Mouse (Mus musculus): ENCODE data around the gene Cela3b.

Cela3b gene

DNA sequence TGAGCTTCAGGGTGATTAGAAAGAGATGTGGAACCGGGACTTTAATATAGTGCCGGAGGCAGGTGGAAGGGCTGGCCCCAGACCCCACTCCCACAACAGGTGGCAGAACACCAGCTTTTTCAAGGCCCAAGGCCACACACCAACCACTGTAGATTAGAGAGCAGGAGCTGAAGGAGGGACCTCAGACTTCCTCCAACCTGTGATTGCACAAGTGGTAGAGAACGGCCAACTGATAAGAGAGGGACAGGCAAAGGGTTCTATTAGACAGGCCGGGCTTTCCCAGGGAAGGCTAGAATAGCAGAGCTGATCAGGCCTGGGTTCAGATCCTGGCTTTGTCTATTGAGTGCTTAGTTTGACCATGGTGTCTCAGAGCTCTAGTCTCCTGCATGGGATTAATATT is at the start of gene Cela3b:
Gene Cela3b (minus strand): TSS at position 39 of the 400 bp plus-strand sequence.
- no peak for DNase-seq (ENCODE audit: low spot score)

GRCm38 (mm10) chr4:137479757-137480156 is 49.4 kb upstream of the Cela3b start:
- DNase-seq (ENCODE audit: low spot score): no peak

DNA sequence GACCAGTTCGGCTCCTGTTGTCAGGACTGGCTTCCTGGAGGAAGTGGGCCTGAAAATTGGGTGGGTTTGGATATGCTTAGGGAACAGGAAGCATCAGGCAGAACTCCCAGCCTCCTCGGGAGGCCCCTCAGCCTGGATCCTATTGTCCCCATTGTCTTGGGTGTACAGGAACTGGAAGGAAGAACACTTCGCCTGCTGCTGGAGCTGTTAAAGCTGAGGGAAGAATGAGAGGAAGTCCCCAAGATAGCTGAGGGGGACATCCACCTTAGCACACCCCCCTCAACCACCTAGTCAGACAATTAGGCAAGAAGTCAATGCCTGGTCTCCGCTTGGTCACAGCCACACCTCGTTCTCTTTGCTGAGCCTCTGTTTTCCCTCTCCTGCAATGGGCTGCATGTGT is 48.0 kb upstream of the Cela3b start:
- DNase-seq (ENCODE audit: low spot score): no peak

DNA sequence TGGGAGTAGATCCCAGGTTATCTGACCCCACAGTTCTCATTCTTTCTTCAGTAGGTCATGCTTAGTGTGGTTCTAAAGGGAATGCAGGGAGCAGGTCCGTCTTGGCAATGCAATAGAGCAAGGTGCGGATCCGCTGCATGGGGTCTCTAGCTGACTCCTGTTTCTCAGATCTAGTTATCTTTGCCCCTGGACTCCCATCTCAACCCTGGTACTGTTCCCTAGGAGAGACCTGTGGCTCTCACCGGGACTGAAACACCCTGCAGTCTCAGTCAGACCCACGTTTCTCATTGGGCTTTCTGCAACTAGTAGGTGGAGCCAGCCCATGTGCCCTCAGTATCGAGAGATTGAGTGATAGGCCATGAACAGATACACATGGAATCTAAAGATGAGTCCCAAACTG is 47.3 kb upstream of the Cela3b start:
- no peak for DNase-seq (ENCODE audit: low spot score)

DNA sequence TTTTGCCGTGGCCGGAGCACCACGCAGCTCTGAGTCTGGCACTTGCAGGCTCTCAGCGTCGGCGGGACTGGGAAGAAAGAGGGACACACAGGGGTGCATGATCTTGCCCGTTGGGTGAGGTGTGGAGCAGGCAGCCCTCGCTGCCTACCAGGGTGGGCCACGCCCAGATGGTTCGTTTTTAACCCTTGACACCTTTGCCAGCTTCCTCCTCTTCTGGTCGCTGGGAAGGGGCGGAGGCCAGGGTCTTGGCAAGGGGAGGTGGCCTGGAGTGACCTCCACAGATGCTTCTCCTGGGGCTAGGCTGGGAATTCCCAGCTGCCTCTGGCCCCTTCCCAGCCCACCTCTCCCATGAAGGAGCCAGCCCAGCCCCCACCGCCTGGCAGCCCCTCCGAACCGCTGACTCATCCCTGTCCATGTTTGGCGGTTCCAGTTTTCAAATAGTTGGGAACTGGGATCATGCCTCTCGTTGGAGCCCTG is 46.5 kb upstream of the Cela3b start:
- no peak for DNase-seq (ENCODE audit: low spot score)

GRCm38 (mm10) chr4:137476065-137476760 is 45.9 kb upstream of the Cela3b start:
- DNase-seq (ENCODE audit: low spot score): no peak

DNA sequence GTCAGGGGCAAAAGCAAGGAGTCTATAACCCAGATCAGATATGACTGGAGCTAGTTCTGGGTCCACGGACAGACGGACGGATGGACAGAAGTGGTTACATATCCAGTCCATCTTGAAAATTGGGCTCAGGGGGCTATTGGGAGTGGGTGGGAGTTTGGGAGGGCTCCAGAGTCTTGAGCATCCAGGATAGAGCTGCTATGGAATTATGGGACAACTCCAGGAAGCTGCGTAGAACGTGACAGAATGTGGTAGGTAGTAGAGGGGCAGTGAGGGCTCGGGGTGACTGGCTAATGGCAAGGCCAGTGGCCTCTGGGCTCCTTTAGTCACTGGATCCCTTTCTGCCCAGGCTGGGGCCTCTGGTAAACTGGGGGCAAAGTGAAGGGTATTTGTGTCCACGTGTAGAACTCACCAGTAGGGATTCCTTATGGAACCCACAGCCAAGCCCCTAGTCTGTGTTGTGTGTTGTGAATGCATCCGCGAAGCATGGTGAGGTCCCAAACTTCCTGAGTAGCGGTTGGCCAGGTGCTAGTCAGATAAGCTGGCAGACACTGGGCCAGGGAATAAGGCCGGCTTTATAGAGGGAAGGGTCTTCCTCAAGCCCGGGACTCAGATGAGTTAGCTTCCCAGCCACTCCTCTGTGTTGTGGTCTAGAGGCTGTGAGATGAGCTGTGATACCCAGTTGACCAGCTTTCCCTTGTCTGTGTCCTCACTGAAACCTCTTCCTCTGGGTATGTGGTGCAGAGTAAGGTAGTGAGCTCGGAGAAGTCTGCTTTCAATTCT is 45.1 kb upstream of the Cela3b start:
- no peak for DNase-seq (ENCODE audit: low spot score)

GRCm38 (mm10) chr4:137474694-137475093 is 44.4 kb upstream of the Cela3b start:
- no peak for DNase-seq (ENCODE audit: low spot score)

DNA sequence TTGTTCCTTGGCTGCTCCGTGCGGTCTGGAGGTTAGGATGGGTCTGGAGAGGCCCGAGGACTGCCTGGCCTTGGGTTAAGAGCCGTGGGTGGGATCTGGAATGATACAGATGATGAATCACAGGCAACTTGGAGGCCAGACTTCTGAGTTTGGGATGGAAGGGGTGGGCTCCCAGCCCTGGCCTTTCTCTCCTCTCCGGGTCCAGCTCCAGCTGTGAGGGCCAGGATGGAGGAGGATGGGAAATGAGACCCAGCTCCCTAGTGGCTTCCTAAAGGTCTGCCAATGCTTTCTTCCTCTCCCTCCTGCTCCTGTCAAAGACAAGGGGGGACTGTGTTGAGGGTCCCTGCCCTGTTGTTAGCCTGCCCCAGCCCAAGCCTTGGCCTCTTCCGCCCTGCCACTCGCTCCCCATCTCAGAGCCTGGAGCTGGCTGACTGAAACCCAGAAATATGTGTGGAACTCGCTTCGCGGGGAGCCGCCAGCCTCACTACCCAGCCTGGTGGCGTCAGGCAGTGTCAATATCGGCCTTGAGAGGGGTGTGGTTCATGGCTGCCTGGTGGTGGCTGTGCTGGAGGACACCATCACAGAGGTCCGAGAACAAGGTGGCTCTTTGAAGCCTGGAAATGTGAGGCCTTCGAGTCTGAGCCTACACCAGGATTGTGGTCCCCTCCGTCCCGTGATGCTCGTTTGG is 43.5 kb upstream of the Cela3b start:
- DNase-seq (ENCODE audit: low spot score): no peak

DNA sequence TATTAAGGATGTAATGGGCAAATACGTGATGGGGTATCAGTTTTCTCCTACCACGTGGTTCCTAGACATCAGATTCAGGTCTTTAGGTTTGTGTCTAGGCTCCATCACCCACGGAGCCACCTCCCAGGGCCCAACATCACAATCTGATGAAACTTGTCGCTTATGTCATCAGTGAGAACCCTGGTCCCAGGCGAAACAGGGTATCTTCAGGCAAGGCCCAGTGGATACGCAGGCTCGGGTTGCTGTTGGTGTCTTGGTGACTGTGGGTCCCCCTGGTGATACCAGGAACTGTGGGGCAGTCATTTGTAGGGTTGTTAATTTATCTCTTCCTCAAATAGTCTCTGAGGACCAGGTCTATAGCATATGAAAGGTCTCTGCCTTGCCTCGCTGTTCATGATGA is 42.9 kb upstream of the Cela3b start:
- no peak for DNase-seq (ENCODE audit: low spot score)

- DNase-seq (ENCODE audit: low spot score): no peak
Observed at GRCm38 (mm10) chr4:137471326-137471725, 41.0 kb upstream of the Cela3b start.

GRCm38 (mm10) chr4:137470701-137471317 is 40.5 kb upstream of the Cela3b start:
- DNase-seq (ENCODE audit: low spot score): no peak

GRCm38 (mm10) chr4:137469845-137470692 is 39.7 kb upstream of the Cela3b start:
- no peak for DNase-seq (ENCODE audit: low spot score)

GRCm38 (mm10) chr4:137469081-137469844 is 38.9 kb upstream of the Cela3b start:
- DNase-seq (ENCODE audit: low spot score): peak; percentile 58

DNA sequence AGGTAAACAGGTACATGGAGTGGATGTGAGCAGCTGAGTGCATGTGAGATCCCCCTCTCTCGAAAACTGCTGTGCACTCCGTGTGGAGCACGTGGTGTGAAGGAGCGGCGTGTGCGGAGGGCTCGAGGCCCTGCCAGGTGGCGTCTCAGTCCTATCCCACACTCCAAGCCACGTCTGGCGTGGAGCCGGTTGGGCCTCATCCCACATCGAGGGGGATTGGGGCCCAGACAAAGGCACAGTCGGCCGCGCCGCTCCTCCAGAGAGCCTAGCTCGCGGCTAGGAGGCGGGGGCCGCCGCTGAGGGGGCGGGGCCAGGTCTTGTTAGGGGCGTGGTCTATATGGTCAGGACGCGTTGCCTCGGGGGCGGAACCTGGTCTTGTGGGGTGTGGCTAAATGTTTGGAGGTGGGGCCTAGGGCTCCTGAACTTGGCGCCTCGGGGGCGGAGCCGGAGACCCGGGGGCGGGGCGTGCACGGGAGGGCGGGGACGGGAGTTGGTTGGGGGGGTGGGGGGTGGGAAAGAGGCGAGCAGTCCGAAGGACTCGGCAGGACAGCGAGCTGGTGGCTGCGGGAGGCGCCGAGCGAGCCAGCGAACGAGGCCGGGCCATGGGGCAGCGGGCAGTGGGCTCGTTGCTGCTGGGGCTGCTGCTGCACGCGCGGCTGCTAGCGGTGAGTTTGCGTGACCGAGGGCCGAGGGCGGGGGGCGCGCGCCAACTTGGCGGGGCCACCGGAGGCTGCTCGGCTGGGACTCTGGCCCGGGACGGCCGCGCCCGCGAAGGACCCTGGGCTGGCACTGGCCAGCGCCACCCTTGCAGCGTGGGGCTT is 38.1 kb upstream of the Cela3b start, which contains the start of gene Hspg2:
Gene Hspg2 (plus strand): TSS at position 510 of the 821 bp plus-strand sequence.
- peak; percentile 98 for DNase-seq (ENCODE audit: low spot score)

GRCm38 (mm10) chr4:137467525-137467924 is 37.2 kb upstream of the Cela3b start:
- no peak for DNase-seq (ENCODE audit: low spot score)

DNA sequence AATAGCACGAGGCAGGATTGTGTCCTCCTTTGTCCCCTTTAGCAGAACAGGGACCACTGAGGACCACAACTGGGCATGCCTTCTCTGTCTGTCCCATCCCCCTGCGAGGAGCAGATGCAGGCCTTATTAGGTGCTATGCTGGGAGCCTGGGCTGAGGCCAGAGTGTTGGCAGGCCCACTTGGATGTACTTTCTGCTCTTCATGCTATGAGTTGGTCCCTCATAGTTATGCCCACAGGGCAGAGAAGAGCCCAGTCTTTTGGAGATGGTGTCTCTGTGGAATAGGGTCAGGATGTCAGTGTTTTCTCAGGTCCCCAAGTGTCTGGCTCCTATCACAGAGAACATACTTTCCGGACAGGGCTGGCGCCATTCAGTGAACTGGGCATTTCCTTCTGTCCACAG is 36.7 kb upstream of the Cela3b start:
- no peak for DNase-seq (ENCODE audit: low spot score)

DNA sequence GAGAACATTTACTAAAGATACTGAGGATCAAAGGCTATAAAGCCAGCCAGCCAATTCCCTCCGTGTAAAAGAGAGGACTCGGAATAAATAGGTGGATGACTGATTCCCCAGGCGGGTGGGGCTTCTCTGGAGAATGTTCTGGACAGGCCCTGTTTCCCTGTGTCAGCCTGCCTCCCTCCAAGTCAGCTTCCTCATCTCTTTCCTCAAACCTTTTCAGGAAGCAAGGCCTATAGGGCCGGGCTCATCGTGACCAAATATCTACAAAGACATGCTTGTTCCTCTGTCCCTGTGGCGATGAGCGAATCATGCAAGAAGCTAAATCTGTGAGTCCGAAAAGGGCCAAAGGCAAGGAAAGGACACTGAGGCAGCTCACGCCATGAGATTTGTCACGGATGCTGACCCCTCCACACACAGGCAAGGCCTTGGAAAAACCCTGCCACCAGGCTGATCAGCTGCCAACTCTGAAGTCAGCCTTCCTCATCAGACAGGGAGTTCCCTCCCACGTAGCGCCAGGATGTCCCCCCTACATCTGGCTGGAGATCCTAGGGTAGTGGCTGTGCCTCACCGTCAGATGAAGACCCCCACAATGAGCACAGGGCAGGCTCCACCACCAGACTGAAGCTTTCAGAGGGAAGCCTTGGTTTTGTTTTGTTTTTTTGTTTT is 34.9 kb upstream of the Cela3b start:
- DNase-seq (ENCODE audit: low spot score): no peak

Measured in embryo, embryonic 10 days (tissue).